Mouse (Mus musculus) thymus, adult 2 months (tissue): Measurements from ENCODE around the gene Gart.

ENCODE experiments used
- CTCF ChIP-seq: fragments of 200-500 bp; IDR thresholded peaks from 2 replicates; pipeline ENCODE4 v1.5.1; 2012; ENCODE audit warnings: mild to moderate bottlenecking, control low read depth, low read length, moderate library complexity, borderline replicate concordance; ENCODE audit not compliant: control insufficient read depth, poor library complexity, insufficient read depth; ENCODE audit errors: extremely low read depth
- POLR2A ChIP-seq: fragments of 200-500 bp; IDR thresholded peaks from 2 replicates; pipeline ENCODE4 v1.6.1; 2012; ENCODE audit warnings: mild to moderate bottlenecking, low read length, control low read depth, moderate library complexity; ENCODE audit not compliant: control insufficient read depth, poor library complexity, insufficient read depth; ENCODE audit errors: extremely low read depth

DNA sequence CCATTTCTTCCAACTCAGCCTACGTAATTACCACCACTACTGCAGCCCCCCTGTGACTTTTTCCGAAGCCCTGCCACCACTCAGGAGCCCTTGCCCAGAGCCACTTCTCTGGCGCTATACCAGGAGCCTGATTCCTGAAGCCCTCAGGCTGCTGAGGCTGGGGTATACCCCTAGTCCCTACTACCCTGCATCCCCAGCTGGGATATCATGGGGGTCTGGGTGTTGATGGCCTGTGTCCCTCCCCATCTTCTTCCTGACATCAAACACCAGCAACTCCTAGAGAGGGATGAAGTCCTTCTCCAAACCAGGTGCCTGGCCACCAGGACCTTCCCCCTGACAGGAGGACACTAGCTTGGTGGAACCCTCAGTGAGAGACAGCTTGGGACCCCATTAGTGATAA, 5.4 kb upstream of the Gart start:
- no peak for TF ChIP-seq POLR2A
- TF ChIP-seq CTCF, result no peak
